In the genomic region with DNA sequence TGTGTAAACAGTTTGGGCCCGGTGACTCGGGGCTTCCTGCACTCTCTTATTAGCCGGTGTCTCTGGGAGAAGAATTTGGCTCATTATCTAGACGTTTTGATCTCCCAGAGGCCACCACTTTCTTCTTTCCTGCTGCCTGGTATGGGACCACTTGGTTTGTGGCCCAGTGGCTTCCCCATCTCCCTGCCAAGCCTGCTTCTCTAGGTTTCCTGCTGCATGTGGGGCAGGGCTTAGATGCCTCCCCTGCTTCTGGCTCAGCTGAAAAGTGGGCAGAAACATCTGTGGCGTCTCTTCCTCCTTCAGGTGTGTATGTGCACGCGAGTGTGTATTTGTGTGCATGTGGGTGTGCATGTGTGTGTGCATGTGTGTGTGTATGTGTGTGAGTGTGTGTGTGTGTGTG, we compare ENCODE assay signal across 11 mouse cellular contexts.
"Had no signal": no experiment of that assay in that cellular context is flagged by ENCODE, and none has a peak within 500 bp of the region (broad histone marks: within the 10 kb centered on the region; RNA-seq: fewer than 3 reads in every experiment).

No protein-coding gene starts in this region.

- H3K9ac ChIP-seq: limb, embryonic 13.5 days; liver, embryonic 14.5 days had no signal

- H3K36me3 ChIP-seq: limb, embryonic 13.5 days had no signal

- DNase-seq: kidney, adult 11 months; kidney, adult 9 months; kidney, postnatal 36 days; layer of hippocampus, postnatal 36 days; lung, adult 18-20 months; right cerebral cortex, postnatal 14 days; thymus, adult 2 months; thymus, postnatal 25 days had no signal

- H3K9me3 ChIP-seq: limb, embryonic 13.5 days had no signal

- H3K27ac ChIP-seq: kidney, postnatal 0 days; limb, embryonic 13.5 days; liver, embryonic 14.5 days had no signal

- H3K4me2 ChIP-seq: limb, embryonic 13.5 days had no signal

- H3K4me3 ChIP-seq: limb, embryonic 13.5 days had no signal
